Mouse (Mus musculus): ENCODE data around the gene Pyurf. TPM values are rescaled to one million over a fixed set of nuclear protein-coding genes. Genes with fewer than 3 reads are reported as not detected.

The Pyurf gene
- total RNA-seq (2017): 15.8 to 17.8 TPM (median 16.6 TPM) in 3 replicates

GRCm38 (mm10) chr6:57691467-57692261 is at the start of gene Pyurf:
Gene Pyurf, minus strand, starts transcription at chr6:57692078.
- ATAC-seq (replicated peaks; ENCODE audit: insufficient number of reproducible peaks, low FRiP score, low TSS enrichment, poor library complexity, severe bottlenecking): peak; percentile 89

- ATAC-seq (replicated peaks; ENCODE audit: insufficient number of reproducible peaks, low FRiP score, low TSS enrichment, poor library complexity, severe bottlenecking): no peak
Measured at GRCm38 (mm10) chr6:57721347-57721746, 29.5 kb upstream of the Pyurf start.

DNA sequence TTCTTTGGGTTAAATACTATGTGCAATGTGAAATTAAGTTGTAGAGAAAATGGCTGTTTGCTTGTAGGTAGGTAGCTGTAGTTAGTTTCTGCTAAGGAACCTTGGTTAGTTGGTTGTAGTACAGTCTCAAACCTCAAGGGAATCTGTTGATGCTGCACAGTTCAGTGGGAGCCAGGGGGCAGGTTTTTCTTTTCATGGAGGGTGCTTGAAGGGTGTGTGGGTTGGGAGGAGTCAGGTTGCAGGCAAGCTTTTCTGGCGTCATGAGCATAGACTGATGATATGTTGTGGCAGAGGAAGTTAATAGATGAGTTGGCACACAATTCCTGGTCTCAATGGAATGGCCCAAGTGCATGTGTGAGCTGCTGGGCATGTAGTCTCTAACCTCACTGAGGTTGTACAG is 19.8 kb upstream of the Pyurf start:
- 0 out of 2 replicates have a peak, but pooled peaks have one; percentile 25 for ATAC-seq (replicated peaks; ENCODE audit: insufficient number of reproducible peaks, low FRiP score, low TSS enrichment, poor library complexity, severe bottlenecking)

- no peak for ATAC-seq (replicated peaks; ENCODE audit: insufficient number of reproducible peaks, low FRiP score, low TSS enrichment, poor library complexity, severe bottlenecking)
Measured at GRCm38 (mm10) chr6:57706721-57707120, 14.8 kb upstream of the Pyurf start.

GRCm38 (mm10) chr6:57703703-57704102 is 11.8 kb upstream of the Pyurf start:
- ATAC-seq (replicated peaks; ENCODE audit: insufficient number of reproducible peaks, low FRiP score, low TSS enrichment, poor library complexity, severe bottlenecking): no peak

- peak; percentile 96 for ATAC-seq (replicated peaks; ENCODE audit: insufficient number of reproducible peaks, low FRiP score, low TSS enrichment, poor library complexity, severe bottlenecking)
Measured at GRCm38 (mm10) chr6:57702743-57703499, 11.0 kb upstream of the Pyurf start.

DNA sequence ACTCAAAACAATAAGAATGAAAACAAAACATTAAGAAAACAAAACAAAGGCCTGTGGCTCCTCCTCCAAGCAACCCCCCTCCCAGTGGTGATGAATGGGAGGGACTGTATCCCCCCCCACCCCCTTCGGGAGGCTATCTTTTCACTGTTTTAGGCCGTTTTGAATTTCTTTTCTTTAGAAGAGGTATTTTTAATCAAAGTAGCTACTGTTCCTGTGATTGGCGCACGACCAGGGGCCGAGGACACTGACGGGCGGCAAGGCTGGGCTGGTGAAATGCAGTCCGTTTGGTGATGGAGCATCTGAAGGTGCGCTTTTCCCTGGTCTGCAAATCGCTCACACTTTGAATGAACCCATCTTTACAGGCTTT is 10.5 kb upstream of the Pyurf start, which contains the start of gene Lancl2:
TSS of gene Lancl2 (plus strand) at position 165 of the 367 bp plus-strand sequence.
- peak; percentile 13; the same call in 1 of the 2 replicates for ATAC-seq (replicated peaks; ENCODE audit: insufficient number of reproducible peaks, low FRiP score, low TSS enrichment, poor library complexity, severe bottlenecking)

GRCm38 (mm10) chr6:57701686-57702085 is 9.8 kb upstream of the Pyurf start:
- ATAC-seq (replicated peaks; ENCODE audit: insufficient number of reproducible peaks, low FRiP score, low TSS enrichment, poor library complexity, severe bottlenecking): no peak

DNA sequence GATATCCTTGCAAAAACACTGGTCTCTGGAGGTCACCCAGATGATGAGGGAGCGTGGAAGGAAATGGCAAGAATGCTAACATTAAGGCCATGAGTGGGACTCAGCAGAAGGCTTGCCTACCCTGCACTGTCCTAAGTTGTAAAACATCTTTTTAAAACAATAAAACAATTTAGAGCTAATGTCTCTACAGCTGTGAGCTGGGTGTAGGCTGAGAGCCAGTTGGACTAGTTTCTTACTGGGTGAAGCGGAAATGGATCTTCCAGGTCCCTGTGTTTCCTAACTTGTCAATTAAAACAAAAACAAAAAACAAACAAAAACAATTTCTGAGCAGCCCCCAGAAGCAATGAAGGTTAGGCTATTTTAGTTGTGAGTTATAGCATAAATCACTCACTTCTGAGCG is 1.2 kb upstream of the Pyurf start:
- no peak for ATAC-seq (replicated peaks; ENCODE audit: insufficient number of reproducible peaks, low FRiP score, low TSS enrichment, poor library complexity, severe bottlenecking)

DNA sequence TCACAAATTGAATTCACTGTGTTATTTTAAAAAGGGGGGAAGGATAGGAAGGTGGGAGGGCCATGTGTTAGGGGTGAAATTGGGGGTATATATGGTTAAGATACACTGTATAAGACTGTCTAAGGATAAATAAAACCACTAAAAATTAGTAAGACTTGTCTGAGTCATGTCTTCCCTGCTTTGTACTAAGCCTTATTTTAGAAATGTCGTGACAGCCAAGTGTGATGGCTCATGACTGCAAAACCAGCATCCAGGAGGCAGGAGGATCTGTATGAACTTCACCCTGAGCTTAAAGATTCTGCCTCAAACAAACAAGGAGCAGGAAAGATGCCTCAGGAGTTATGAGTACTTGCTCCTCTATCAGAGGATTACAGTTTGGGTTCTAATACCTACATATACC is 7.7 kb downstream of the Pyurf start:
- no peak for ATAC-seq (replicated peaks; ENCODE audit: insufficient number of reproducible peaks, low FRiP score, low TSS enrichment, poor library complexity, severe bottlenecking)

GRCm38 (mm10) chr6:57661295-57661694 is 30.6 kb downstream of the Pyurf start:
- no peak for ATAC-seq (replicated peaks; ENCODE audit: insufficient number of reproducible peaks, low FRiP score, low TSS enrichment, poor library complexity, severe bottlenecking)

DNA sequence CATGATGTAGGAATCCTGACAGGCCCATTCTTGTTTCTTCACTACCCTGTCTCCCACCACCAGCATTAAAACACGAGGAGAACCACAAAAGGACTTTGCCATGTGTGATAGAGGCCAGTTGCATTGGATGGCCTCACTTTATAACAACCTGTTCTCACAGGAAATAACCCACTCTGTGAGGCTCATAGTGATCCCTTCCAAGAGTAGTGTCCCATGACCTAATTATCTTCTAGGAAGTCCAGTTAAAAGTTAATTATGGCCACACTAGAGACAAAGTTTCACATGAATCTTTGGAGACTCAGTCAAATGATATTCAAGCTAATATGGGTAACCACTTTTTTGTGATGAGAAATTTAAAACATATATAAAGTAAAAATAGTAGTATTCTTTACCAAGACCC is 44.6 kb downstream of the Pyurf start:
- no peak for ATAC-seq (replicated peaks; ENCODE audit: insufficient number of reproducible peaks, low FRiP score, low TSS enrichment, poor library complexity, severe bottlenecking)

DNA sequence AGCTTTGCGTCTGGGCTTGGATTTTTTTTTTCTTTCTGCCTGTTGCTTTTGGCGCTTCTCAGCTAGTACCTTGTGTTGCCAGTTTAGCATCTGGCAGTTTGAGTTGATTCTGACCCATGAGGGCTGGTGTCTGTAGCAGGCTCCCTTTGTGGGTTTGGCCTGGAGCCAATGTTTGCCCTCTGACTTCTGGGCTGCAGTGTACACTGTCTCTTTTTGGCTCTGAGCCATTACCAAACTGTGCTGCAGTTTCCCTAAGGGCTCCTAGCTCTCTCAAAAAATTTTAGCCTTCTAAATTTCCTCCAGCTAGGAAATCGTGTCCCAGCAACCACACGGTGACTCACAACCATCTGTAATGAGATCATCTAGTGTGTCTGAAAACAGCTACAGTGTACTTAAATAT is 50.1 kb downstream of the Pyurf start:
- 0 out of 2 replicates have a peak, but pooled peaks have one; percentile 50 for ATAC-seq (replicated peaks; ENCODE audit: insufficient number of reproducible peaks, low FRiP score, low TSS enrichment, poor library complexity, severe bottlenecking)

GRCm38 (mm10) chr6:57639531-57639930 is 52.3 kb downstream of the Pyurf start:
- ATAC-seq (replicated peaks; ENCODE audit: insufficient number of reproducible peaks, low FRiP score, low TSS enrichment, poor library complexity, severe bottlenecking): no peak

Other genes with a start within 250 kb of the Pyurf start
- gene Ppm1k, start 156.6 kb downstream of the Pyurf start, total RNA-seq (2017): 11.2 to 50.5 TPM (median 12.1 TPM) in 3 replicates
- gene Herc6, start 111.1 kb downstream of the Pyurf start, total RNA-seq (2017): 19.4 to 42.9 TPM (median 38.9 TPM) in 3 replicates
- 6.5 to 16.1 TPM (median 9.9 TPM) in 3 replicates for gene Lancl2, start 10.5 kb upstream of the Pyurf start, total RNA-seq (2017)
- gene Vopp1, start 133.1 kb upstream of the Pyurf start, total RNA-seq (2017): 79.4 to 117 TPM (median 88.8 TPM) in 3 replicates
- not detected in 3 replicates for gene Vmn1r21, start 158.3 kb upstream of the Pyurf start, total RNA-seq (2017)
- gene Vmn1r22, start 215.9 kb upstream of the Pyurf start, total RNA-seq (2017): not detected in 3 replicates
- gene Vmn1r23, start 234.8 kb upstream of the Pyurf start, total RNA-seq (2017): not detected in 3 replicates